Mouse (Mus musculus): ENCODE results near the gene Tmco5. TPM values are rescaled to one million over a fixed set of nuclear protein-coding genes. Genes with fewer than 3 reads are reported as not detected.
A peak's percentile ranks its signal among the peaks of the same experiment; 100 is the strongest.

Tmco5 gene
- total RNA-seq (2015) (not detected in 2 replicates), total RNA-seq (2017) (not detected in 2 replicates)

DNA sequence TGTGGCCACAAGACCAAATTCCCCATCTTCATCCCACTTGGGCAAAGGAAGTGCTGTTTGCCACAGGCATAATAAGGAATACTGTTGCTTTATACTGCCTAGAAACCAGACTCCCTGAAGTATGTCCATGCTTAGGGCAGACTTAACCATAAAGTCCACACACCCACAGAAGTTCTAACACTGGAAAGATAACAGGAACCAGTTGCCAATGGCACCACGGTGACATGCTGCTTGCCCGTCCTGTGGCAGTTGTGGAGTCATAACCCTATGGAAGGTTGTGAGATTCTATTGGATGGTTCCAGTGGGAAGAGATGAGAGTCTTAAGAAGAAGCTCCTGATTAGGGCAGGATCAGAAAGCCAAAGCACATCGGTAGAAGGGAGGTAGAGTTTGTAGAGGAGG, at the start of gene Tmco5:
Gene Tmco5, plus strand, starts transcription at position 301 of the 400 bp plus-strand sequence.
- no peak for ATAC-seq (replicated peaks; ENCODE audit: poor library complexity)

DNA sequence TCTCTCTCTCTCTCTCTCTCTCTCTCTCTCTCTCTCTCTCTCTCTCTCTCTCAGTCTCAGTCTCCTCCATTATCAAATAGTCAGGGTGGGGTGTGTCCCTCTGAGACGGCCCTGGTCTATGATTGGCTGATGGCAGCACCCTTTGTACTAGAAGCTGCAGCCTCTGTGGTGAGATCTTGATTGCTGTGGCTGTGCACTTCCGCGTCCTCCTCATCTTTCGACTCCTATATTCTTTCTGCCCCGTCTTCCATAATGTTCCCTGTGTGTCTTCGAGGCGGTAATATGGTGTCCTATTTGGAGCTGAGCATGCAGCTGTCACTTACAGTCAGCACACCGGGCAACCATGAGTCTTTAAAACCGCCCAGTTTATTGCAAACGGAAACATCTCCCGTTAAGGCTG, 46.6 kb upstream of the Tmco5 start:
- no peak for ATAC-seq (replicated peaks; ENCODE audit: poor library complexity)

DNA sequence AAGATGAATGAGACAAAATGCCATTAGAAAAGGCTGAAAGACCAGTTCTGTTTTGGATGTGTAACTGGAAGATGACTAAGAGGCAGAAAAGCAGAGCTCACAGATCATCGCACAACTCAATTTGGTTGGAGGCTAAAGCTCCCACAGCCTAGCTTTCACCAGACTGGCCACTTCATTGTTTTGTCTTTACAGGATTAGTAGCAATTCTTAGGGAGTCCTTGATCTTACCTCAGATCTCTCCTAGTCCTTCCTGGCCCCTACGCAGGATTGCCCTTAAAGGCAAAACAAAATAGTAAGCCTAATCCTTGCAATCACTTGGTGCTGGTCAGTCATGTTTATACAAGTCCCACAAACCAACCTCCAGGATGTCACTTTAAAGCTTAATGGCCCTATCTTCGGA, 40.7 kb upstream of the Tmco5 start:
- ATAC-seq (replicated peaks; ENCODE audit: poor library complexity): no peak

DNA sequence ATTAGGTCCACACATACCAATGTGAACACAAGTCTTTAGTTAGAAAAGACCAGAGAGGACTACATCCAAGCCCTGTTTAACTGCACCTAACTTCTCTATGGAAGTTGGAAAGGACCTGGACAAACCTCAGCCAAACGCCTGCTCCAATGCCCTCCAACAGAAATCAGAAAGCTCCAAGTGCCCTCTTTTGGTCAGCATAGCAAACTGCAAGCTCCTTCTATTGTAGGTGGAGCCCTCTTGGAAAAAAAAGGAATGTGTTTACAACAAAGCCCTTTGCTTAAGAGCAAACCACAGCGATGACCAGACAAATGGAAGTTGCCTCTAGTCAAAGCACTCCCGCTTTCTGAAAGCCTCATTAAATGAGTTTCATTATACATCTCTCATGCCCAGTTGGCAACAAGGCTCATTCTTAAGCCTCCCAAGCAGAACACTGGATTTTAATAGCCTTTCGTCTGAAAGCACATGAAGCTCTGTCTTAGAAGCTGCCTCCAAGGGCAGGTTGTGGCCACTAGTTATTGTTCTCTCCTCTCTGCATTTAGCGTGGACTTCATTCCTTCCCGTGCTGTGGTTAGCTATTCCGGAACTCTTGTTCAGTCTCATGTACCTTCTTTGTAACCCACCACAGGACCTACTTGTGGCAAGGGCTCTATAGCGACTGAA, 39.8 kb upstream of the Tmco5 start:
- peak; percentile 70 for ATAC-seq (replicated peaks; ENCODE audit: poor library complexity)

DNA sequence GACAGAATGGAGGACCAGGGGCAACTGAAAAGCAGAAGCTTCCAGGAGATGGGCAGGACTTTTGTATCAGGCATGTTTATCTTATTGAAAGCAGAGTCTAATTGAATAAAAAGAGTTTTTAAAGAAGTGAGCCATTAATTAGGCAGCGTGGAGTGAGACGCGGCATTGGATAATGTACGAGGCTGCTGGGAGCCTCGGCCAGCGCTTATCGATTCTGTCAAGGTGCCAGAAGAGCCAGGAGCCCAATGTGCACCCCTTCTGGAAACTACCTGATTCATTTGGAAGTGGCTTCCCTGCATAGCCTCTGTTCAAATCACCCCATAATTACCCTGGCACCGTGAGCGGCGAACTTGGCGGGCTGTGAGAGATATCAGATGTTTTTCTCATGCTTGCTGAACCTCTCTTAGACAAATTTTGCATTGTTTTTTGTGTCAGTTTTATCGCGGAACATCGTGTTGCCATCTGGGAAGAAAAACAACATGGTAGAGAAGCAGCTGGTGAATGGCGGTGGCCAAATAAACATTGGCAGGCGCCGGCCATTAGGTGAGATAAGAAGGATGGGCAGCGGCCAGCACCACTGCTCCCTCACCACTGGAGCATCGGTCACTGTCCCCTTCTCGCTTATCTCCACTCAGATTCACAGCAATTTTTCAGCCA, 28.4 kb upstream of the Tmco5 start:
- no peak for ATAC-seq (replicated peaks; ENCODE audit: poor library complexity)

DNA sequence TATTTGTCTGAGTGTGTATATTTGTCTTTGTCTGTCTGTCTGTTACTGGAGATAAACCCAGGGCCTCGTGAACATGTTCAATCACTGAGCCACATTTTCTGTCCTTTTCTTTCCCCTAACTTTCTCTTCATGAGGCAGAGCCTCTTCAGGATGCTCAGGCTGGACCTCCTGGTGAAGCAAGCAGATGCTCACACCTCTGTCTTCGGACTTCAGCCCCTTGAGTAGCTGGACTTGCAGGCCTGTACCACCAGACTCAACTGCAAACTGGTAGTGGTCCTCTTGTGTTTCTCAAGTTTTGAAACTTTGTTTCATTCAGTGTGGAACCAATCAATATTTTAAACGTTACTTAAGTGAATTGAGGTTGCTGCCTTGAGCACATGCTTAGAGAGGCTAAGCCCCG, 27.1 kb upstream of the Tmco5 start:
- ATAC-seq (replicated peaks; ENCODE audit: poor library complexity): no peak

DNA sequence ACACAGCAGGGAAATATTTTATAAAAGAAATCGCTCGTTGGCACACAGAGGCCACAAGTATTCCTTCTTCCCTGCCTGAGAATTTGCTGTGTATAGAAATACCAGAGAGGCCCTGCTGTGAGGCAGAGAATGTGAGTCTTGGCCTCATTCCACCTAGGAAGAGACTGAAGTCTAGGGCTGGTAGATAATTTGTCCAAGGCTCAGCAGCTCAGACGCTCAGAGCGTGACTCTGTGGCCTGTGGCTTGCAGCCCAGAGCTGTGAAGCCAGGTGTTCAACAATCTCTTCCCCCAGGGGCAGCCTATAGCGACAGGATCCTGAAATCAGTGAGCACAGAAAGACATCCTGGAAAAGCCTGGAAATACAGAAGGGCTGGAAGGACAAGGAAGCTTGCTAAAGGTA, 26.2 kb upstream of the Tmco5 start:
- no peak for ATAC-seq (replicated peaks; ENCODE audit: poor library complexity)

DNA sequence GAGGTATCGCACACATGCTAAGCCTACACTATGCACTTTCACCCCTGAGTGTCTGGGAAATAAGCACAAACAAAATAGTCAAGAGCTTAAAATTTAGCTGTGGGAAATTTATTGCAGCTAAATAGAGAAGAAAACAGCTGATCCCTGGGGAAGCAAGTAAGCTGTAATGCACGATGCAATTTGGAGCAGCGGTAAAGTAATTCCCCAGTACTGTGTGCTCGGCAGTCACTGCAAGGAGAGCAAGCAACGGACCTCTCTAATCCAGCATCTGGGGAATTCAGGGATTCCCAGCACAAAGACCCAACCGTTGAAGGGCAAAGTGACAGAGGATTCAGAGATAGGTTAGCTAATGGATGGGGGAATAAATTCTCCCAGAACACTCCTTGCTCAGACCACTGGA, 19.8 kb upstream of the Tmco5 start:
- ATAC-seq (replicated peaks; ENCODE audit: poor library complexity): no peak

DNA sequence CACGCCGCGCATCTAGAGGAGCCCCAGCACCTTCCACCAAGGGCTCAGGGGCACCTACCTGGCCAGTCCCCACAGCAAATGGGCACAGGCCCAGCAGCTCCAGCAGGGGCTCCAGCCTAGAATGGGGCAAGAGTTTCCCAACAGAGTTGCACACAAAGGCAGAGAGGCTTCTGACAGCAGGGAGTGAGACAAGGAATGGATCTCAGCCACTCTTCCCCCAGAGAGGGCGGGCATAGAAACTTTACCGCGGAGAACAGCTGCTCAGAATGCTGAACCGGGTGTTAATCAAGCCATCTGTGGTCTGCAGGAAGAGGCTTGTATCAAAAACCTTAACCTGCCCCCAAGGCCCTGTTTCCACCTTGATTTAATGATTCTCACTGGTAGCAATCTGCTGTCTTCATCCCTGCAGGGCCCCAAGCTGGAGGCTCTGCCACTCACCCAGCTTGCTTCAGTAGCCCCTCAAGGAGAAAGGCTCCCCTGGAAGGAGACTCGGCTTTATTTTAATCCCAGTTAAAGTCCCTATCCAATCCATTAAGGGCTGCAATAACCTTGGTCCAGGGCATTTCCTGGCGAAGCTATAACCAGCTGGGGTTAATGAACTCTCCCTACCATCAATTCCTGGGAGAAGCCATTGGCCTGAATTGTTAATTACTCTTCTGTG, 1.4 kb upstream of the Tmco5 start:
- no peak for ATAC-seq (replicated peaks; ENCODE audit: poor library complexity)

DNA sequence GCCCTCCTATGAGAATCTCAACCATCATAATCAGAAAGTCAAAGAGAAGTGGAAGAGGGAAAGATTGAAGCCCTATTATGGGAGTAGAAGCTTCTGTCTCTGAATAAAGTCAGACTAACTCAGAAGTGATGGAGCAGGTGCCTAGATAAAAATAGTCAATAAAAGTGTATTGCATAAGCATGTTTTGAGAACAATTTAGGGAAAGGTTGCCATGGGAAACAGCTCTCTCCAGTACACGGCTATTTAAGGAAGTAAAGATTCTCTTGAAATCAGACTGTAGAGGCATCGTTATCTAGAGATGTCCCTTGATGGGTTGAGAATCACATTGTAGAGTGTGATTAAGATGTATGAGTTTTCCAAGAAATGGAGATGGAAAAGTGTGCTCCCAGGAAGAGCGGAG, 1.2 kb downstream of the Tmco5 start:
- ATAC-seq (replicated peaks; ENCODE audit: poor library complexity): no peak

DNA sequence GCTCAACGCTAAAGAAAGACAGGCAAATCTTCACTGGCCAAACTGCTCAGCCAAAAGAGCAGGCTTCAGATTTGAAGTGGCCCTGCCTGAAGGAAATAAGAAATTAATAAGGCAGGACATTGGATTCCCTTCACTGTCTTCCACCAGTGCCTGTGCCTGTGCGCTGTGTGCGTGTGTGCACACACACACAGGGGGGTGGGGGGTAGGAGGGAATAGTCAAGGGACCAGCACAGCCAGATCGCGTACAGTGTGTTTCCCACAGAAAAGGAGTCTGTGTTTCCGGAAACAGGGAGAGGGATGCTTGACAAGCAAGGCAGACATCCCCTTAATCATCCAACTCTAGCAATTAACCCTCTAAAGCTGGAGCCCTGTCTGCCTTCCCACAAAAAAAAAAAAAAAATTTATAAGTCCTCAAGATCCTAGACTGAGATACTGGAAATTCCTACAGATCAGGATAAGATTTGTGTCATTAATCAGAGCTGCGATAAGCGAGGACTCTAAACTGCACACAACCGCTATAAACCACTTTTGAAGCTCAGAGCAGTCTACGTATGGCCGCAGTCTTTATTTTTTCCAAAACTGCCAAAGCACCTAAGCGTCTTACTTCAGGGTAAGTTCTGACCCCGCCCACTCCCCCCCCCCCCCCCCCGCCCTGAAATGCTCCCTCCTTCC, 15.0 kb downstream of the Tmco5 start:
- no peak for ATAC-seq (replicated peaks; ENCODE audit: poor library complexity)

DNA sequence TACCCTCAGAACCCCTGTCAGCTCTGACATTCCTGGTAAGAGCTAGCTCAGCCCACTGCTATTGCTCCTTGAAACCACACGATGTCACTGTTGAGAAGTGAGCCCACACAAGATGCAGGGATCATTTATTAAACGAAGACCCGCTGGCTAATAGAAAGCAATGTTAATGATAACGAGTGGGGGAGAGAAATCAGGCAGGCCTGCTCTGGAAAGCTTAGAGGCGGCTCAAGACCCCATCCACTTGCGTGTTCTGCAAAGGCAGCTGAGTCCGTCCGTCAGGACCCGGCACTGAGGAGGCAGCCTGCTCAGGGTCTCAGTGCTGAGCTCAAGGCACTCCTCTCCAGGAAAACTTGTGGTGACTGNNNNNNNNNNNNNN, 15.5 kb downstream of the Tmco5 start:
- ATAC-seq (replicated peaks; ENCODE audit: poor library complexity): peak; percentile 92

DNA sequence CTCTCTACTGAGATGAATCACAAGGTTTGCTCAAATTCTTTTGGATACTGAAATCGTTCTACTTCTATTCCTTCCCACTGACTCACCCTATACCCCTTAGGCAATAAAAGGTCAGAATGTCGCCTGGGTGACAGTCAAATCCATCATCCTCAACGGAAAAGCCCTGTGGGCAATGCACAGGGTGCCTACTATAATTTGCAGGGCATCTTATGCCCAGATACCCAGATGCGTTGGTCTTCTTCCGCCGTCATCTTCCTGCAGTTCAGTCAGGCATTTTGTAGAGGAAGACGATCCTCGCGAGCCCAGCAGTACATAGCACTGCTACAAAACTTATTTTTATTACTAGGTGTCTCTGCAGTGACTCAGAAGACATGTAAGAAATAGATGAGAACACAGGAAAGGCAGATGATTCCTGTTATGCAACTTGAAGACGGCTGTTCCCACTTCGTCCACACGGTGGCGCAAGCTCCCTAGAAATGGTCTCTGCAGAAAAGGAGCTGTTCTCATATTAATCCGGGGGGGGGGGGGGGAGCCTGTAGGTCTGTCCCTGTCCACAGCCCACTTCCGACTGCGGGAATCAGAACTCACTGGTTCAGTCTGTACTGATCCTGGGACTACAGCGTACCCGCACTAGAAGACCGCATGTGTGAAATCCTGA, 21.3 kb downstream of the Tmco5 start:
- ATAC-seq (replicated peaks; ENCODE audit: poor library complexity): peak; percentile 79

DNA sequence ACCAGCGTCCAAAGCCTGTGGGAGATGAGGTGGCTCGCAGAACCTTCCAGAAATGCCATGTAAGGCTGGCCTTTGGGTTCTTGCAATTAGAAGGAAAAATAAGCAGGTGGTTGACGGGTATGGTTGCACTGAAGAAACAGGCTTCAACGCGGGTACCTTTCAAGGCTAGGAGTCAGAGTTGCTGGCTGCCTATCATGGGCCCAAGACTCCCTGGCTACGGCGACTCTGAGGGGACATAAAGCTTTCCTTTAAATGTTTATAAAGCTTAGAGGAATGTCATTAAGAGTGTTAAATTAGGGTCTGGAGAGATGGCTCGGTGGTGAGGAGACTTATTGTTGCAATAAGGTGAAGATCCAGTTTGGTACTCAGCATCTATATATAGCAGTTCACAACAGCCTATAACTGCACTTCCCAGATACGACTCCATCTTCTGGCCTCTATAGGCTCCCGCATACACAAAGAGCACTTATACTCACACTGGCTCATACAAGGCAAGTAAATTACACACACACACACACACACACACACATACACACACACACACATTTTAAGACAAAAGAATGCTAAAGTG, 21.9 kb downstream of the Tmco5 start:
- peak; percentile 16; the same call in 1 of the 2 replicates for ATAC-seq (replicated peaks; ENCODE audit: poor library complexity)

DNA sequence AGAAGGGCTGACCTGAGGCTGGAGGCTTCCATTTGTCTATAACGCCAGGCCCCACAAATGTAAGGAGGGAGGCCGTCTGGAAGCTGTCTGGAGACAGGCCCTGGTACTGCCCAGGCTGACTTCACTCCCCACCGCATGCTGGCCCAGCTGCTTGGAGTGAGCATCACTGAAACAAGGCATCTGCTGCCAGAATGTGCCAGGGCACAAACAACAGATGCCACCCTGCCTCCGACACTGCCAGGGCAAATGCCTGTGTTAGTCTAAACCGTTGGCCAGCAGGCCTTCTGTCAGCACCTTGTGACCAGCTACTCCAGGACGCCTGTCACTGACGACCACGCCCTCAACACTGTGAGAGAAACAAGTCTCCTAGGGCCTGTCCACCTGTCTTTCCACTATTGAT, 29.8 kb downstream of the Tmco5 start:
- no peak for ATAC-seq (replicated peaks; ENCODE audit: poor library complexity)

DNA sequence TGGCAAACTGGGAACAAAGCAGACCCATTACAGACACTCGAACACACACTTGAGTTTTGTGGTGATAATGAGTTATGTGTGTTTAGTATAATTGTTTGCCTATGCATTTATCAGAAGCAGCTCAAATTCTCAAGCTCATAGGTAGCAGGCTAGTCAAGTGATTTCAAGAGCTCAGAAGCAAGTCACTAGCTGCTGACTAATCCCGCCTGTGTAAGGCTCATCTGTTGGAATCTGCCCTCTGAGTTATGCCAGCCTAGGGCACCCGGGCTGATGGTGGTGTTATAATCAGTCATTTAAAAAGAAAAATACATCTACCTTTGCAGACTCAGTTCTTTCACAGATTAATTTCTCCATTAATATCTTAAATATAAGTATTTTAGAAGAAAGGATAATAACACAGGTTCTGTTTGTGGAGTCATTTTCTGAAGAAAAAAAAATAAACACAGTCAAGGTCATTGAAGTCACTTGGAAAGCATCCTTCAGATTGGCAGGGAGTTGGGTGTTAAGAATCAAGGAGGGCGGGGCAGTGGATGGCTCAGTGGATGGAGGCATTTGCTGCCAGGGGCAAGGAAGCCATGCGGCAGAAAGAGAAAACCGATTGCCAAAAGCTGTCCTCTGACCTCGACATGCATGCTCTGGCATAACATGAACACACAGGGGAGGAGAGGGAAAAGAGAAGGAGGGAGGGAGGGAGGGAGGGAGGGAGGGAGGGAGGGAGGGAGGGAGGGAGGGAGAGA, 34.0 kb downstream of the Tmco5 start:
- ATAC-seq (replicated peaks; ENCODE audit: poor library complexity): no peak

DNA sequence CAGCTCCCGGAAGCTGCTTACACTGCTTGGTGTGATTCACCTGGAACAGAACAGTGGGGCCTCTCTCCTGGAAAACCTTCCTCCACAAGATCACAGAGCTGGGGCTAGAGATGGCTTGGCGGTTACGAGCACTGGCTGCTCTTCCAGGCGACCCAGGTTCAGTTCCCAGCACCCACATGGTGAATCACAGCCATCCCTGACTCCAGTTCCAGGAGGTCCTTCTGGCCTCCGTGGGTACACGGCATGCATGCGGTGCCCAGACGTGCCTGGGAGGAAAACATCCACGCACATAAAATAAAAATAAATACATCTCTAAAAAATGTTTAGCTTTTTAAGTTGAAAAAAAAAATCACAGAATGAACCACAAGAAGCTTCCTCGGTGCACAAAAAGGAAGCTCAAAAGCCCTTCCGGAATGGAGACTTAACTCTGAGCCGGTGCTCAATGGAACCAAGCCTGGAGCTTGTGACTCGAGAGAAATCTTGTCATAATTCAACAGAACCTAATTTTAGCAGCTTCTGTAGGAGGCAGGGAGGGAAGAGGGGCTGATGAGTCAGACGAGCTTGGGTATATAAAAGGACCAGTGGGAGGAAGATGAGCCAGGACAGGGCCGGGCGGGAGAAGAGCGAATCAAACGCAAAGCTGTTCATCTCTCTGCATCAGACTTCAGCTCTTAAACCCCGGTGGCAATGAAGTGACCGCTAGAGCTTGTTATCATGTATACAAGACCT, 35.4 kb downstream of the Tmco5 start:
- no peak for ATAC-seq (replicated peaks; ENCODE audit: poor library complexity)

DNA sequence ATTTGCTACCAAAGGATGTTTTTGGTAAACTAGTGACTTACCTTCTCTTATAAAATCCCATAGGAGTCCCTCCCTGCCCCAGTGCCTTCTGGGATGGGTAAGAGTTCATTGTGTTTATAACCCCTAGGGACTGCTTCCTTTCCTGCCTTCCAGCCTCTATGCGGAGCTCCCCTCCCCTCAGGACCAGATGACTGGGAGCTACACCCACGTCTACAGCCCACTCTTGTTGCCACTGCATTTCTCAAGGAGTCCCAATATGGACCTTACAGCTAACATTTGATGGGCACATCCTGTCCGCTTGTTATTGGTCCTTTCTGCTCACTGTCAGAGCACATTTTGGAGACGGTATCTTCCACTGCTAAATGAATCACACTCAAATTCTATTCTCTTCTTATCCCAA, 36.1 kb downstream of the Tmco5 start:
- no peak for ATAC-seq (replicated peaks; ENCODE audit: poor library complexity)

DNA sequence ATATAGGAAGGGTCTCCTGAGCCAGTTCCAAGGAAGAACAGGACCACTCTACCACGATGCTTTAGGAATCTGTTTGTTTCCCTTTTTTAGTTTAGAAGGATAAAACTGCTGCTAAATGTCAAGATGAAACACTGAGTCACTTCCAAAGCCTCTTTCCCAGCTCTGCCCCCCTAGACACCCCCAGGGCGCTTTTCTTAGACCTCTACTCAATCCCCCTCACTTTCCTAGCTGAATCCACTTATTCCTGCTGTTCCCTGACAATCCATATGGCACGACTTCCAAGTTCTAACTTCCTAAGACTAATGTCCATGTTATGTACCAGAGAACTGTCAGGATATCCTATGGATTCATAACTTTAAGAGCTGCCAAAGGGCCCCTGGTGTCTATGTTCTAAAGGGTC, 40.1 kb downstream of the Tmco5 start:
- no peak for ATAC-seq (replicated peaks; ENCODE audit: poor library complexity)
